Mouse (Mus musculus): ENCODE measurements around the gene Ccdc7a.
"Not testable (repeated sequence)": the region's sequence is repeated elsewhere in the genome, so short reads cannot be mapped to it uniquely, and the experiment has no call there.

Ccdc7a gene

GRCm38 (mm10) chr8:129065417-129065816, at the start of gene Ccdc7a:
Ccdc7a (minus strand) TSS chr8:129065517.
- DNase-seq (ENCODE audit: low spot score in 2 of 2) = not testable (repeated sequence)

- DNase-seq (ENCODE audit: low spot score in 2 of 2) = not testable (repeated sequence)
Measured at GRCm38 (mm10) chr8:129066834-129067233, 1.5 kb upstream of the Ccdc7a start, which contains the start of gene Ccdc7b. Ccdc7b (plus strand) TSS chr8:129067134.

GRCm38 (mm10) chr8:128991389-128991788, 73.9 kb downstream of the Ccdc7a start:
- no peak for DNase-seq (ENCODE audit: low spot score in 2 of 2)

- DNase-seq (ENCODE audit: low spot score in 2 of 2) = not testable (repeated sequence)
Measured at GRCm38 (mm10) chr8:128948941-128949340, 116.4 kb downstream of the Ccdc7a start.

GRCm38 (mm10) chr8:128941022-128941641, 124.2 kb downstream of the Ccdc7a start:
- peak in 1 of 2 experiments; percentile 31 for DNase-seq (ENCODE audit: low spot score in 2 of 2)

DNA sequence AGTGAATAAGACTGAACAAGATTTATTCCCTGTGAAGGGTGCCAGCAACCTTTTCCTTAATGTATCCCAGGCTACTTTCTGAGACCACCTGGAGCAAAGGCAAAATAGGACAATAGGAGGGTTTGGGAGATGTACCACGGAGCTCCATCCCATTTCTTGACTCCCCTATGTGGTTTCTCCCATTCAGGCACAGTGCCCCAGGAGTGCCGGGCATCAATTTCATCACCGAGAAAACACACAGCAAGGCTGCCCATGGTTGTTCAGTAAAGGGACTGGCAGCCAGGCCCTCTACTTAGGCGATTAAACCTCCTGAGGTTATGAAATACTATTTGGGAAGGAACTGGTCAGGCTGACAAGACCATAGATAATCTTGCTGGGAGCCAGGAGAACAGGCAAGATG, 131.9 kb downstream of the Ccdc7a start:
- DNase-seq (ENCODE audit: low spot score in 2 of 2) = no peak

- no peak for DNase-seq (ENCODE audit: low spot score in 2 of 2)
Measured at GRCm38 (mm10) chr8:128882719-128883118, 182.6 kb downstream of the Ccdc7a start.

GRCm38 (mm10) chr8:128843749-128844148, 221.6 kb downstream of the Ccdc7a start:
- DNase-seq (ENCODE audit: low spot score in 2 of 2) = no peak

DNA sequence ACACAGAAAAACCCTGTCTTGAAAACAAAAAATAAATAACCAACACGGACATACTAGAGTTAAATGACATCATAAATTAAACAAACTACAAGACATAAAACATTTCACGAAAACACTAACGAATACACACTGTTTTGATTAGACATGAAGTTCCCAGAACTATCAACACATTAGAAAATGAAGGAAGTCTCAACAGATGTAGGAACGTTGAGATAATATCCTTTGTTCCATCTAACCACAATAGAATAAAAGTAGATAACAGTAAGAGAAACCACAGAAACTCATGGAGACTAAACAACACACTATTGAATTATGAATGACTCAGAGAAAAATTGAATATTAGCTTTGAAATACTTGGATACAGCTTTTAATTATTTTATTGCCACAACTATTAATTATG, 252.8 kb downstream of the Ccdc7a start:
- no peak for DNase-seq (ENCODE audit: low spot score in 2 of 2)

DNA sequence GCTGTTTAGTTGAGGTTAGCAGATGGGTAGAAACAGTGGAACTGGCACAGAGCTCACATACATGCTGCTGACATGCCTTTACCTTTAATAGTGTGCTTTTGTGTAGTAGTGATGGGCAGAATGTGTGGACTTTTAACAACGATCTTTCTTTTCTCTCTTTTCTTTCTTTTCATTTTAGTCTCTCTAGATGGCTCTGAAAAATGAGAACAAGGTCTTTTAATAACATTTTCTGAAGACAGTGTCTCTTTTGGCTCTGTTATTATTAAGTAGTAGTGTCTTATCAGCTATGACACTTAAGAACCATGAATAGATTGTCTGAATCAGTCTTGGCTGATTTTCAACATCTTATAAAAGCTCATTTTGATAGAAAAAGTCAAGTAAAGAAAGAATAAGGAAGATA, 266.7 kb downstream of the Ccdc7a start, which contains the start of gene Gm3952:
Gm3952 (minus strand) TSS at position 101 of the 400 bp plus-strand sequence.
- no peak for DNase-seq (ENCODE audit: low spot score in 2 of 2)

- no peak for DNase-seq (ENCODE audit: low spot score in 2 of 2)
Measured at GRCm38 (mm10) chr8:128735692-128736091, 329.6 kb downstream of the Ccdc7a start.

DNA sequence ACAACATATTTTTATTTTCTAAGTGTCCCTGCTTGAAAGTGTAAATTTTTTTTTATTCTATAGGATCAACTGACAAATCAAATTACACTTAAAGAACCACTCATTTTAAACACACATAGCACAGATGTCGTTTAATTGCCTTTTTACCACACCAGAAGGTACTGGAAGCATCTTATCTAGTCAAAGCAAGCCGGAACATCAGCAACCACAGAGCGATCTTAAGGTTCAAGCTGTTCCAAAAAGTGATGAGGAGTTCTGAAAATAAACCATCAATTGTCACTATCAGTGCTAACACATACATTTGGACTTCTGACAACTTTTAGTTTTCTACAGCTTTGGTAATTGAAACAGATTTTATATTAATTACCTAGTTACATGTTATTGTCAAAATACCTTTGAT, 331.2 kb downstream of the Ccdc7a start:
- no peak for DNase-seq (ENCODE audit: low spot score in 2 of 2)

DNA sequence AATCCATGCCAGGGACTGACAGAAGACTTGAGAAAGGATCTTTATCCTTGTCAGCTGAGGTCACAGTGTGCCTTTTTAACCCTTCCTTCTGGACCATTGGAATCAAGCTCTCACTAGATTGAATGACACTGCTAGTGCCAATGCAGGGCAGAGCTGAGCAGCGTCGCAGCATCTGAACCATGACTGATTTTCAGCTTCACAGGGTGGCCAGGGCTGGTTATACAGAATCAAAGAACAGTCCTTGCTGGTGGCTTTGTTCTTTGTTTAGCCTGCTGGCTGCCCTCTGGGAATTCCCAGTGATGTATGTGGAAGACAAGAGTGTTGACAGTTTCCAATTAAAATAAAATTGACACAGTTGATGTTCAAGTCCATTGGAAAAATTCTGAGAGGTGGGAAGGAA, 333.1 kb downstream of the Ccdc7a start:
- DNase-seq (ENCODE audit: low spot score in 2 of 2) = no peak

DNA sequence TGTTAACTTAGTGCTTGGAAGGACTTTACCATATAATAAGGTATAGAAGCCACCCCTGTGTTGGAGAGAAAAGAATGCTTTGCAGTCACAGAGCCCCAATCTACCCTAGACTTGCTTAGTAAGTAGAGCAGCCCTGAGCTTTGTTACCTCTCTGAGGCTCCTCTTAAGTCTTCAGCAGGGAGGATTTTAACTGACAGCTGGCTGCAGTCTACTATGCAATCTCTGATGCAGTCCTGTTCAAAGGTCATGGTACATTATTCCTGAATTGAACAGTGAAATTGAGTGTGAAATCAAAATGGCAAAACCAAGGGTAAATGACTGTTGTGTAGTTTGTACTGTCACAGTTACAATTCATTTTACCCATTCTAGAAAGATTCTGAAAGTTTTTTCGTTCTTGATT, 338.1 kb downstream of the Ccdc7a start:
- DNase-seq (ENCODE audit: low spot score in 2 of 2) = no peak

- peak in 1 of 2 experiments; percentile 23 for DNase-seq (ENCODE audit: low spot score in 2 of 2)
Measured at GRCm38 (mm10) chr8:128724819-128725218, 340.5 kb downstream of the Ccdc7a start.

- DNase-seq (ENCODE audit: low spot score in 2 of 2) = no peak
Measured at GRCm38 (mm10) chr8:128716184-128716583, 349.1 kb downstream of the Ccdc7a start.

DNA sequence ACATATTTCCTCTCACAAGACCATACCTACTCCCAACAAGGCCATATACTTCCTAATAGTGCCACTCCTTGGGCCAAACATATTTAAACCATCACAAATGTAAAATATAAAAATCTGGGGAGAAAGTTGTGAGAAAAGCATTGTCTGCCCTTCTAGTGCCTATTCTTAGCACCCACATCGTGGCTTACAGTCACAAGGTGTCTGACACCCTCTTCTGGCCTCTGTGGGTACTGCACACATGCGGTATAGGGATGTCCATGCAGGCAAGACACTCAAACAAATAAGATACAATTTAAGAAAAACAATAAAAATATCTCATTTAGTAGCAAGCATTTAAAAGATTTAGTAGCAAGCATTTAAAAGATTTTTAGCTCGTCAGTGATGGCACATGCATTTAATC, 356.1 kb downstream of the Ccdc7a start:
- DNase-seq (ENCODE audit: low spot score in 2 of 2) = peak; percentile 49 to 69

DNA sequence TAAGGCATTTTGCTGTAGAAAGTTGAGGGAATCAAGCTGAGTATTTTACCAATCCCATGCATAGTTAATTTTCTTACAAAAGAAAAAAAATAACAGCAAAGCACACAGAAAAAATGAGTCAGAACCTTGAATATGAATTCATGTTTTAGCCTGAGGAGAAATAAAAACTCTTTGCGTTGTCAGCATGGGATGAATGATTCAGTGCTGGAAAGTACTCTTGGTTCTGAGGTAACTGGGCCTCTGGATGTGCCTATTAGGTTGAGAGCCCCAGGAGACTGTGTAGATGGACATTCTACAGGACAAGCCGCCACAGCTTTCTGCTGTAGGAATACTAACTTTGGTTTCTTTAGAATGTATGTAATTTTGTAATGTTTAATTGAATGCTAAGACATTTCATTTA, 360.5 kb downstream of the Ccdc7a start:
- DNase-seq (ENCODE audit: low spot score in 2 of 2) = no peak

GRCm38 (mm10) chr8:128704376-128704775, 360.9 kb downstream of the Ccdc7a start:
- DNase-seq (ENCODE audit: low spot score in 2 of 2) = no peak

DNA sequence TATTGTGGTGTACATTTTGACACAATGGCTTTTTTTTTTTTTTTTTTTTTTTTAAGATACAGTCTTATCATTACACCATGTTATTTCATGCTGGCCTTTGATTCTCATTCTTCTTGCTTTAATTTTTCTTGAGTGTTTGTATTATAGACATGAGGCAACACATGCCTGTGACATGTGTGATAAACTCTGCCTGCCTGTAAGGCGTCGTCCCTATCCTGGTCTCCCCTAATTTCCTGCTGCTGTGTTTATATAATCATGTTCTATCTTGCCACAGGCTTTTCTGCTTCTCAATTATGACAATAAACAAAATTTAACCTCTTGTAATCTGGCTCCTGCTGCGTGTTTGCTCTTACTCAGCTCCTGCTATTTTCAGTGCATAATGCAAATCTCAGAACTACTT, 367.4 kb downstream of the Ccdc7a start:
- no peak for DNase-seq (ENCODE audit: low spot score in 2 of 2)

DNA sequence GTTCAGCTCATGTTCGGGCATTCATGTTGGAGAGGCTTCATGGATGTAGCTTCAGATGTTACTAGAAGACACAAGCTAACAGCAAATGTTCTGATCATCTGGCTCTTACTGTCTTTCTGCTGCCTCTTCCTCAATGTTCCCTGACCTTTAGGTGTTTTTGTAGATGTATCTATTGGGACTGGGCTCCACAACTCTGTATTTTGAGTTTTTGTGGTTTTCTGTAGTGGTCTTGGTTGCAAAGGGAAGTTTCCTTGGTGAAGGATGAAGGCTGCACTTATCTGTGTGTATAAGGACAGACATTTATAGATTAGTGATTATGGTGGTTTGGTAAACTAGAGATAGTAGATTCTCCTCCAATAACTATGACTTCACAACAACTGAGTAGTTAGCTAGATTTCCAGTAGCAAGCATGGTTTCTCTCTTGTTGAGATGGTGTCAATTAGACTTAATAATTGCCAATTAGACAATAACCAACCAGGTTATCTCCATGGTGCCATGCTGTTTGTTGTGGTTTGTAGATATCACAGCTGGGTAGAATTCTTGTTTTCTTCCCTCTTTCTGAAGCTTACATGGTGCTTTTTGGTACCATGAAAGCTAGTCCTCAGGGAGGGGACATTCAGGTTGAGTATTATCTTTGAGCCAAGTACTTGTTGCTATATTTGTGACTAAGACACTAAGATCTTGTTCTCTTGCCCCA, 368.5 kb downstream of the Ccdc7a start:
- DNase-seq (ENCODE audit: low spot score in 2 of 2) = no peak

DNA sequence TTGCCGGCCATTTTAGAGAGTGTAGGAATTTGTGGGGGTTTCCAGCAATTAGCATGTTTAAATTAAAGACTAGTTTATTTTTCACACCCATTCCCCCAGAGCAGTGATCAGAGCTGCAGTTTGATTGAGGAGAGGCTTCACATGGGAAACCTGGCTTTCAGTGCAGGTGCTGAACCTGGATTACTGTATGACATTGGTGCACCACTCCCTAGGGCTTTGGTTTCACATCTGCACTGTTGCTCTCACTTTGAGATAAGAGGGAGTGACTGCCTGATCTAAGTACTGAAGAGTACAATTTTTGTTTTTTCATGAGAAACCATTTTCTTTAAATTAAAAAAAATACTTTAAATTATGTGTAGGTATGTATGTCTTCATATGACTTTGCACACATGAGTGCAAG, 375.3 kb downstream of the Ccdc7a start:
- no peak for DNase-seq (ENCODE audit: low spot score in 2 of 2)

- DNase-seq (ENCODE audit: low spot score in 2 of 2) = no peak
Measured at GRCm38 (mm10) chr8:128688679-128689078, 376.6 kb downstream of the Ccdc7a start.
